Mouse (Mus musculus): Measurements from ENCODE around the gene Gm2004. TPM values are rescaled to one million over a fixed set of nuclear protein-coding genes. Genes with fewer than 3 reads are reported as not detected.
"Not testable (repeated sequence)": the region's sequence is repeated elsewhere in the genome, so short reads cannot be mapped to it uniquely, and the experiment has no call there.

The Gm2004 gene
- 0.21 and 0.40 TPM in 2 replicates for polyA plus RNA-seq (2015; fragmentation: Nextera tagmentation; extraction: Ambion mirVana)

DNA sequence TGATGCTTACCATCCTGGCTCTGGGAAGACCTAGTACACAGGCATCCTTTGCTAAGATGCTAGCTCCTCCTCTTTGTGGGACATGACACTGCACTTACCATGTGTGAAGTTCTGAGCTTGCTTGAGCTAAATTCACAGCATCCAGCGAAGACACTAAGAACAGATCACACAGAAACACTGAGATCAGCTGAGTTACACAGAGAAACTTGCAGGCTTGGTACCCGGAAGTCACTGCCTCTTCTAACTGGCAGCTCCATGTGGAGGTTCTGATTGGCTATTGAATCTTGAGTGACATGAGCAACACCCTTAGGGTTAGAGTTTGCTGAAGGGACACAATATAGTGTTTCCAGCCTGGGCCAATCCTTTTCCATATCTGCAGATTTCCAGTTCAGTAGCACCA lies at the start of gene Gm2004:
Gm2004 (minus strand) TSS at position 101 of the 400 bp plus-strand sequence.
- not testable (repeated sequence) for H3K4me1 ChIP-seq (ENCODE audit: control insufficient read depth, low read depth, low read length); ATAC-seq (ENCODE audit: low read depth)
- WGBS (ENCODE audit: insufficient replicate concordance) = no CpG with 5 or more reads among the region's 2 CpGs

More for the DNA sequence above, at the start of gene Gm2004:
- not testable (repeated sequence) for H3K27me3 ChIP-seq (ENCODE audit: control insufficient read depth, insufficient read depth, low read depth, low read length); H3K4me2 ChIP-seq (ENCODE audit: low read depth, low read length); H3K4me3 ChIP-seq (ENCODE audit: low read depth, low read length); H3K9me3 ChIP-seq (replicated peaks; ENCODE audit: control insufficient read depth, low read length); H3K27ac ChIP-seq (ENCODE audit: low read length); H3K9ac ChIP-seq (ENCODE audit: low read depth, low read length); H3K36me3 ChIP-seq (ENCODE audit: control insufficient read depth, insufficient read depth)

Other genes with a start within 250 kb of the Gm2004 start
- 0.62 and 0.85 TPM in 2 replicates for gene Zfp966, start 218.7 kb downstream of the Gm2004 start, polyA plus RNA-seq (2015; fragmentation: Nextera tagmentation; extraction: Ambion mirVana)
- 4.6 and 4.8 TPM in 2 replicates for gene Gm2026, start 184.5 kb downstream of the Gm2004 start, polyA plus RNA-seq (2015; fragmentation: Nextera tagmentation; extraction: Ambion mirVana)
- gene 2210418O10Rik, start 76.7 kb upstream of the Gm2004 start, polyA plus RNA-seq (2015; fragmentation: Nextera tagmentation; extraction: Ambion mirVana) = 3.3 and 4.3 TPM in 2 replicates
- gene Gm11009, start 169.7 kb upstream of the Gm2004 start, polyA plus RNA-seq (2015; fragmentation: Nextera tagmentation; extraction: Ambion mirVana) = not detected in 2 replicates

All from liver, embryonic 16.5 days (tissue).